Mouse (Mus musculus) spleen, adult 2 months (tissue): ENCODE measurements around the gene Scube1.

Experiments
- CTCF ChIP-seq: fragments of 200-500 bp; IDR thresholded peaks from 2 replicates; pipeline ENCODE4 v1.5.1; 2011; ENCODE audit warnings: mild to moderate bottlenecking, inconsistent platforms; ENCODE audit not compliant: insufficient read depth, insufficient read length, insufficient replicate concordance; ENCODE audit errors: extremely low read depth
- POLR2A ChIP-seq: fragments of 200-500 bp; IDR thresholded peaks from 2 replicates; pipeline ENCODE4 v1.6.1; 2011; ENCODE audit warnings: low read depth, low read length, inconsistent platforms

- TF ChIP-seq POLR2A (no peak), CTCF (no peak)
Measured at GRCm38 (mm10) chr15:83574731-83575351, 150.0 kb downstream of the Scube1 start.
